Mouse (Mus musculus) embryonic fibroblast, embryonic 13.5 days (primary cell): ENCODE data around the gene Gpr18.

Experiments used
- CTCF ChIP-seq: IDR thresholded peaks from 2 replicates; pipeline ENCODE4 v1.5.1; 2011; ENCODE audit warnings: mild to moderate bottlenecking, control low read depth, low read length, moderate library complexity, borderline replicate concordance; ENCODE audit not compliant: insufficient read depth
- POLR2A ChIP-seq: IDR thresholded peaks from 2 replicates; pipeline ENCODE4 v1.6.1; 2011; ENCODE audit warnings: low read depth, mild to moderate bottlenecking, control low read depth, low read length, moderate library complexity

GRCm38 (mm10) chr14:121949897-121950296 is 34.3 kb upstream of the Gpr18 start:
- TF ChIP-seq POLR2A (no peak), CTCF (no peak)
